Mouse (Mus musculus) lung, adult 2 months (tissue): ENCODE data around the gene Vsig10l. TPM values are rescaled to one million over a fixed set of nuclear protein-coding genes. Genes with fewer than 3 reads are reported as not detected.

Experiments
- DNase-seq: peaks from one replicate; pipeline ENCODE4 v3.0.0; 2022
- H3K4me1 ChIP-seq: fragments of 200-500 bp; 2 replicates; pipeline ENCODE4 v1.6.1; 2011; ENCODE audit warnings: low read length; ENCODE audit not compliant: control insufficient read depth, insufficient read depth
- H3K4me3 ChIP-seq: fragments of 200-500 bp; replicated peaks from 2 replicates; pipeline ENCODE3; 2011; ENCODE audit warnings: low read depth, mild to moderate bottlenecking, control low read depth, low read length; ENCODE audit errors: extremely low read depth
- CTCF ChIP-seq: fragments of 200-500 bp; IDR thresholded peaks from 2 replicates; pipeline ENCODE4 v1.5.1; 2011; ENCODE audit warnings: mild to moderate bottlenecking, low read length, control low read depth; ENCODE audit not compliant: insufficient read depth
- POLR2A ChIP-seq: fragments of 200-500 bp; IDR thresholded peaks from 2 replicates; pipeline ENCODE4 v1.6.1; 2011; ENCODE audit warnings: low read depth, mild to moderate bottlenecking, control low read depth, low read length, borderline replicate concordance; ENCODE audit errors: extremely low read depth
- WGBS: fragments of 180-500 bp; shearing (Covaris S2); methylation state at CpG from one replicate; pipeline ENCODE4 v1.1.7; 2018; 5-methylcytosine and 5-hydroxymethylcytosine counted together
- polyA plus RNA-seq: library from polyadenylated mRNA; depleted of rRNA; stranded (reverse); fragments of >200 nt; gene quantifications from 2 replicates; pipeline ENCODE4 v1.2.3, GENCODE M21; 2012; rRNA removed

Vsig10l gene
- polyA plus RNA-seq, 1 experiment = 14.2 TPM

- DNase-seq = no peak
- H3K4me1 ChIP-seq = no peaks in the 10 kb centered on the region
- H3K4me3 ChIP-seq = no peak overlapping the region
- TF ChIP-seq POLR2A (no peak), CTCF (no peak)
- 77% methylated on average over 5 of the region's 5 CpGs for WGBS
Observed at GRCm38 (mm10) chr7:43515076-43515475, 52.1 kb downstream of the Vsig10l start.

DNA sequence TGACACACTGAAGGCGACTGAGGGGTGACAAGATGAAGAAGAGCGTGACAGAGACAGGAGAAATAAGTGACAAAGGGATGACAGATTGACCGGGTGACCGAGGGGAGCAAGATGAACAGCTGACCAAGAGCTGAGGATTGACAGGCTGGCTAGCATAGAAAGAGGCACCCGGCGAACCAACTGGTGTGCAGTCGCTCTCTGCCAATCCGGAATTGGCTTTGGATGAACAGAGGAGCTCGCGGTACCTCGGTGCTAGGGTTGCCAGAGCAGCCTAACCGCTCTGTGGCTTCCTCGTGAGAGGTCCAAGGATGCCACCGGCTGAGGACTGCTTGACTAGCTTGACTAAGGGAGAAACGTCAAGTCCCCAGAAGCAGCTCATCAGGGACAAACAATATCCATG is 55.4 kb downstream of the Vsig10l start:
- 82% methylated on average over 15 of the region's 15 CpGs for WGBS
- H3K4me3 ChIP-seq = no peak overlapping the region
- no peak for DNase-seq
- TF ChIP-seq POLR2A = no peak
- TF ChIP-seq CTCF = no peak
- H3K4me1 ChIP-seq = no peaks in the 10 kb centered on the region

Other genes starting within 250 kb of the Vsig10l start
- 4.9 and 6.9 TPM in 2 replicates for gene Zfp715, start 149.9 kb upstream of the Vsig10l start, polyA plus RNA-seq
- gene Siglecf, start 111.8 kb upstream of the Vsig10l start, polyA plus RNA-seq = 14.7 and 19.2 TPM in 2 replicates
- 17.5 and 18.9 TPM in 2 replicates for gene Siglecg, start 54.9 kb upstream of the Vsig10l start, polyA plus RNA-seq
- gene Lim2, start 35.5 kb upstream of the Vsig10l start, polyA plus RNA-seq = 0.05 TPM in 1 of 2 replicates, not detected in the other
- 17.3 and 19.7 TPM in 2 replicates for gene Nkg7, start 26.1 kb upstream of the Vsig10l start, polyA plus RNA-seq
- not detected in 2 replicates for gene Cldnd2, start 22.4 kb upstream of the Vsig10l start, polyA plus RNA-seq
- gene Etfb, start 19.1 kb upstream of the Vsig10l start, polyA plus RNA-seq = 71.4 and 105 TPM in 2 replicates
- gene Gm45233, start 19.0 kb upstream of the Vsig10l start, polyA plus RNA-seq = 1.2 and 1.5 TPM in 2 replicates
- gene Iglon5, start 26.9 kb downstream of the Vsig10l start, polyA plus RNA-seq = 0.85 and 1.0 TPM in 2 replicates
- not detected in 2 replicates for gene 4931406B18Rik, start 42.8 kb downstream of the Vsig10l start, polyA plus RNA-seq
- gene Cd33, start 81.3 kb downstream of the Vsig10l start, polyA plus RNA-seq = 11.6 and 15.3 TPM in 2 replicates
- 1.6 and 1.8 TPM in 2 replicates for gene Zfp658, start 99.1 kb downstream of the Vsig10l start, polyA plus RNA-seq
- gene Zfp719, start 116.5 kb downstream of the Vsig10l start, polyA plus RNA-seq = 2.0 and 2.5 TPM in 2 replicates
- 0.09 TPM in 1 of 2 replicates, not detected in the other for gene Zfp819, start 144.0 kb downstream of the Vsig10l start, polyA plus RNA-seq
- gene Ceacam18, start 171.6 kb downstream of the Vsig10l start, polyA plus RNA-seq = not detected in 2 replicates
- 4.8 and 7.0 TPM in 2 replicates for gene Siglece, start 197.0 kb downstream of the Vsig10l start, polyA plus RNA-seq
- 9.8 and 11.5 TPM in 2 replicates for gene Ctu1, start 208.9 kb downstream of the Vsig10l start, polyA plus RNA-seq
- 2.2 and 56.2 TPM in 2 replicates for gene Klk14, start 227.3 kb downstream of the Vsig10l start, polyA plus RNA-seq
- gene Klk13, start 249.4 kb downstream of the Vsig10l start, polyA plus RNA-seq = 8.4 and 35.6 TPM in 2 replicates